Mouse (Mus musculus) liver, embryonic 13.5 days (tissue): Measurements from ENCODE around the gene Mtln. TPM values are rescaled to one million over a fixed set of nuclear protein-coding genes. Genes with fewer than 3 reads are reported as not detected.

Experiments used
- ATAC-seq: fragments of 200-750 bp; cut with Nextera tagmentation; 2 replicates; pipeline ENCODE4 v1.8.0; 2017; ENCODE audit warnings: low read depth, mild to moderate bottlenecking, moderate number of reproducible peaks, moderate library complexity
- DNase-seq: peaks from one replicate; pipeline ENCODE4 v3.0.0; 2022
- H3K27ac ChIP-seq: fragments of 300-500 bp; sonication (generic); 2 replicates; pipeline ENCODE4 v1.5.1; 2015; ENCODE audit warnings: moderate library complexity, mild to moderate bottlenecking, inconsistent platforms
- H3K27me3 ChIP-seq: fragments of 300-500 bp; sonication (generic); 2 replicates; pipeline ENCODE4 v1.6.1; 2015; ENCODE audit warnings: mild to moderate bottlenecking, inconsistent platforms
- H3K36me3 ChIP-seq: fragments of 300-500 bp; sonication (generic); 2 replicates; pipeline ENCODE4 v1.6.1; 2015; ENCODE audit warnings: mild to moderate bottlenecking, inconsistent platforms
- H3K4me1 ChIP-seq: fragments of 300-500 bp; sonication (generic); replicated peaks from 2 replicates; pipeline ENCODE4 v1.6.1; 2015; ENCODE audit warnings: inconsistent platforms
- H3K4me2 ChIP-seq: fragments of 300-500 bp; sonication (generic); 2 replicates; pipeline ENCODE4 v1.6.1; 2015; ENCODE audit warnings: inconsistent platforms, mild to moderate bottlenecking, moderate library complexity
- H3K4me3 ChIP-seq: fragments of 300-500 bp; sonication (generic); replicated peaks from 2 replicates; pipeline ENCODE4 v1.5.1; 2015; ENCODE audit warnings: mild to moderate bottlenecking, inconsistent platforms
- H3K9ac ChIP-seq: fragments of 300-500 bp; sonication (generic); 2 replicates; pipeline ENCODE4 v1.6.1; 2015; ENCODE audit warnings: mild to moderate bottlenecking, inconsistent platforms
- H3K9me3 ChIP-seq: fragments of 300-500 bp; sonication (generic); replicated peaks from 2 replicates; pipeline ENCODE4 v1.6.1; 2016; ENCODE audit warnings: inconsistent platforms
- WGBS: fragments of 180-500 bp; shearing (Covaris S2); methylation state at CpG from one replicate; pipeline ENCODE4 v1.1.7; 2015; ENCODE audit not compliant: insufficient replicate concordance; 5-methylcytosine and 5-hydroxymethylcytosine counted together
- polyA plus RNA-seq: library from polyadenylated mRNA; unstranded; fragments of >200 nt; fragmentation: Nextera tagmentation; extraction: Ambion mirVana; gene quantifications from 2 replicates; pipeline ENCODE4 v1.2.1, GENCODE M21; 2015

Gene Mtln
- polyA plus RNA-seq, 1 experiment from 2014 or later, result 27.1 TPM

DNA sequence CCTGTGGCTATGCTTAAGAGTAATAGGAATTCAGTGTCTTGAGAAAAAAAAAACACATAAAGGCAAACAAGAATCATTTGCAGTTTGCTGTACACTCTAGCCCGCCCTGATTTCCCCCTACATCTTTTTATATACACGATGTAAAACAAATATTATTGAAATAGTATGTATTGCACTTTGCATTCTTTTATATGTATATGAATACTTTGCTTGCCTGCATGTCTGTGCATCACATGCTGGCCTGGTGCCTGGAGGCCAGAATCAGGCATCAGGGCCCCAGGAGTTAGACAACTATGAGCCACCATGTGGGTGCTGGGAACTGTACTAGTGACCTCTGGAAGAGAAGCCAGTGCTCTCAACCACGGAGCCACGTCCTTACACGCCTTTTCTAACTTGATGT lies 5.1 kb downstream of the Mtln start:
- ATAC-seq (no peak), DNase-seq (no peak)
- Histone ChIP-seq H3K4me1 (peaks cover 43% of the 10 kb centered on the region), H3K4me3 (no peak overlapping the region), H3K27ac (no peak overlapping the region), H3K36me3 (no peaks in the 10 kb centered on the region), H3K27me3 (no peaks in the 10 kb centered on the region), H3K9me3 (no peaks in the 10 kb centered on the region), H3K9ac (no peak overlapping the region), H3K4me2 (no peak overlapping the region)
- 81% methylated on average over 5 of the region's 5 CpGs for whole genome bisulfite sequencing

DNA sequence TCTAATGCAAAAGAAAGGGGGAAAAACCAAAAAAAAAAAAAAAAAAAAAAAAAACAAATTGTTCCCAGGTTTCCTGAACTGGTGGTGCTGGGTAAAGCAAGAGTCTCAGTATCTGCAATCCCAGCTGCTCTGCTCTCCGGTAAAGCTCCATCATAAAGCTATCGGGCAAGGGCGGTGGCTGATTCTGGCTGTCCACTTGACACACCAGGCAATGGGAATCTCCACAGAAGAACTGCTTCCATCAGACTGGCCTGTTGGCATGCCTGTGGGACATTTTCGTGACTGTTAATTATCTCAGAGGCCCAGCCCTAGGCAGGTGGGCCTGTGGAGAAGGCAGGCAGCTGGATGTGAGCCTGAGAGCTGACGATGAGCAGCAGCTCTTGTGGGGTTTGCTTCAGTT lies 13.8 kb downstream of the Mtln start:
- H3K9me3 ChIP-seq, result no peaks in the 10 kb centered on the region
- no peak overlapping the region for H3K9ac ChIP-seq
- ATAC-seq (no peak), DNase-seq (no peak)
- no peaks in the 10 kb centered on the region for H3K36me3 ChIP-seq
- peaks cover 15% of the 10 kb centered on the region for H3K4me1 ChIP-seq
- no peaks in the 10 kb centered on the region for H3K27me3 ChIP-seq
- H3K4me2 ChIP-seq, result no peak overlapping the region
- WGBS, result 84% methylated on average over 5 of the region's 5 CpGs
- H3K4me3 ChIP-seq, result no peak overlapping the region
- H3K27ac ChIP-seq, result no peak overlapping the region

- no peak for DNase-seq
- H3K4me3 ChIP-seq, result no peak overlapping the region
- peaks cover 12% of the 10 kb centered on the region for H3K4me1 ChIP-seq
- 81% methylated on average over 3 of the region's 3 CpGs for WGBS
- no peak overlapping the region for H3K4me2 ChIP-seq
- H3K27me3 ChIP-seq, result no peaks in the 10 kb centered on the region
- no peak overlapping the region for H3K9ac ChIP-seq
- ATAC-seq, result no peak
- no peak overlapping the region for H3K27ac ChIP-seq
- no peaks in the 10 kb centered on the region for H3K9me3 ChIP-seq
- H3K36me3 ChIP-seq, result peaks cover 2% of the 10 kb centered on the region; the same call in 1 of the 2 replicates
Measured at GRCm38 (mm10) chr2:127775013-127775412, 17.3 kb downstream of the Mtln start.

DNA sequence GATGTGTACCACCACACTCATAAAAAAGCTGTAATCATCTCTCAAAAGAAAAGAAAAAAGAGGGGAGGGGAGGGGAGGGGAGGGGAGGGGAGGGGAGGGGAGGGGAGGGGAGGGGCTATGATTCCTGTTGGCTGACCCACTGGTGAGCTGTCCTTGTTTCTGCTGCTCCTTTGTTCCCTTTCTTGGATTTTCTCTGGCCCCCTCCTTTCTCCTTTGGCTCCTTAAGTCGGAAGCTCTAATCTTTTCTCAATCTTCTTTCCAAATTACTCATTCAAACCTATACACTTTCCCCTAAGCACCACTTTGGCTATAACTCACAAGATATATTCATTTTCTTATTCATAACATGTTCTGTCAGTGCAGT lies 17.7 kb downstream of the Mtln start:
- Histone ChIP-seq H3K4me3 (no peak overlapping the region), H3K36me3 (peaks cover 4% of the 10 kb centered on the region; the same call in 1 of the 2 replicates), H3K9ac (no peak overlapping the region), H3K4me2 (peak overlapping the region; percentile 60), H3K27me3 (no peaks in the 10 kb centered on the region), H3K4me1 (peaks cover 12% of the 10 kb centered on the region), H3K9me3 (no peaks in the 10 kb centered on the region), H3K27ac (peak overlapping the region; percentile 87)
- 32% methylated on average over 1 of the region's 1 CpGs for WGBS
- DNase-seq (no peak), ATAC-seq (no peak)

GRCm38 (mm10) chr2:127773938-127774577 lies 18.2 kb downstream of the Mtln start:
- Histone ChIP-seq H3K9me3 (no peaks in the 10 kb centered on the region), H3K9ac (peak overlapping the region; percentile 55), H3K4me3 (peak overlapping the region; percentile 45), H3K36me3 (peaks cover 4% of the 10 kb centered on the region; the same call in 1 of the 2 replicates), H3K27me3 (no peaks in the 10 kb centered on the region), H3K4me2 (peak overlapping the region; percentile 60), H3K4me1 (peaks cover 12% of the 10 kb centered on the region), H3K27ac (peak overlapping the region; percentile 87)
- ATAC-seq, result peak; percentile 96
- peak; percentile 25 for DNase-seq
- 42% methylated on average over 15 of the region's 15 CpGs for whole genome bisulfite sequencing

DNA sequence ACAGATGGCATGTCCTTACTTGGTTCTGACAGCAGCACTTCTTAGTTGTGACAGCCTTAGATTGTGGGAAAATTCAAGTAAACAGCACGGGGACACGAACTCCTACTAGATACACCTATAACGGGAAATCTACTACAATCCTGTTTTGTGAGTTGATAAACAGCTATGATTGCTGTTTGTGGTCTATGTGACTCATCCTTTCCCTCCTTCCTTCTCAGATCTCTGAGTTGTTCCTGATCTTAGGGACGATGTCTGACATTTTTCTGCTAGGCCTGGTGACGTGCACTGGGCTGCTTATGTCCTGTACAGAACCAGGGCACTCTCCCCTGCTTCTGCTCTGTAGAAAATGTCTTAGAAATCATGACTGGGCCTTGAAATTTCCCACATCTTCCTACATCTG lies 30.7 kb downstream of the Mtln start:
- Histone ChIP-seq H3K9me3 (no peaks in the 10 kb centered on the region), H3K4me2 (no peak overlapping the region), H3K27ac (no peak overlapping the region), H3K27me3 (no peaks in the 10 kb centered on the region), H3K36me3 (0 out of 2 replicates have a peak, but pooled peaks cover 5% of the 10 kb centered on the region), H3K4me1 (peaks cover 12% of the 10 kb centered on the region; the same call in 1 of the 2 replicates), H3K4me3 (no peak overlapping the region), H3K9ac (no peak overlapping the region)
- ATAC-seq (no peak), DNase-seq (no peak)
- 60% methylated on average over 5 of the region's 5 CpGs for WGBS

DNA sequence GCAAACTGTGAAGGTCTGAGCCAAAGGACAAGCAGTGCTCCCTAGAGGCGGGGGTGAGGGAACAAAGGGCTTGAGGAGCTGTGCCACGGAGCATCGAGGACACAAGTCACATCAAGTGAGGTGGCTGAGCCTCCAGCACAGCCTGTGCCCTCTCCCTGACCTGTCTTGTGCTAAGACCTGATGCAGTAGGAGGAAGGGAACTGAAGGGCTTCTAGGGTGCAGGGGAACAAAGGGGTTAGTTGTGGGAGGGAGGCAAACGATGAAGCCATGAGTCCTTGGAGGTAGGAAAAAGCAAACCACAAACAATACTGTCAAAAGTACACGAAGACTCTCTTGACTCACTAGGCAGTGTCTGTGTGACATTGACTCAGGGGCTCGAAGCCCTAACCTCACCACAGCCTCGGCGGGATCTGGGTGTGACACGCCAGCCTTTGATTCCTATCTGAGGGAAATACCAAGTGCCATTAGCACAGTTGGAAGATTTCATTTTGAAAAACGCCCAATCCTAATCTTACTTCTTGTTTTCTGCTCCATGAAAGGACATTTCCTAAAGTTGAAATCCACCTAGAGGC lies 31.8 kb downstream of the Mtln start:
- Histone ChIP-seq H3K27me3 (no peaks in the 10 kb centered on the region), H3K4me3 (no peak overlapping the region), H3K4me1 (peaks cover 12% of the 10 kb centered on the region; the same call in 1 of the 2 replicates), H3K4me2 (no peak overlapping the region), H3K9ac (no peak overlapping the region), H3K27ac (no peak overlapping the region), H3K9me3 (no peaks in the 10 kb centered on the region), H3K36me3 (0 out of 2 replicates have a peak, but pooled peaks cover 5% of the 10 kb centered on the region)
- ATAC-seq (no peak), DNase-seq (no peak)
- 43% methylated on average over 10 of the region's 10 CpGs for WGBS

GRCm38 (mm10) chr2:127760014-127760413 lies 32.3 kb downstream of the Mtln start:
- Histone ChIP-seq H3K9ac (no peak overlapping the region), H3K36me3 (0 out of 2 replicates have a peak, but pooled peaks cover 5% of the 10 kb centered on the region), H3K4me3 (no peak overlapping the region), H3K4me1 (peaks cover 12% of the 10 kb centered on the region; the same call in 1 of the 2 replicates), H3K27me3 (no peaks in the 10 kb centered on the region), H3K27ac (no peak overlapping the region), H3K4me2 (no peak overlapping the region), H3K9me3 (no peaks in the 10 kb centered on the region)
- ATAC-seq (no peak), DNase-seq (no peak)
- 72% methylated on average over 6 of the region's 6 CpGs for WGBS

- Histone ChIP-seq H3K4me1 (peaks cover 12% of the 10 kb centered on the region; the same call in 1 of the 2 replicates), H3K27me3 (no peaks in the 10 kb centered on the region), H3K4me3 (no peak overlapping the region), H3K36me3 (0 out of 2 replicates have a peak, but pooled peaks cover 5% of the 10 kb centered on the region), H3K4me2 (no peak overlapping the region), H3K9me3 (no peaks in the 10 kb centered on the region), H3K9ac (no peak overlapping the region), H3K27ac (no peak overlapping the region)
- ATAC-seq (no peak), DNase-seq (no peak)
- WGBS, result 59% methylated on average over 5 of the region's 5 CpGs
Measured at GRCm38 (mm10) chr2:127759157-127759880, 33.0 kb downstream of the Mtln start.

- H3K9me3 ChIP-seq, result no peaks in the 10 kb centered on the region
- no peaks in the 10 kb centered on the region for H3K27me3 ChIP-seq
- no peak overlapping the region for H3K4me3 ChIP-seq
- 0 out of 2 replicates have a peak, but pooled peaks cover 5% of the 10 kb centered on the region for H3K36me3 ChIP-seq
- no peak overlapping the region for H3K4me2 ChIP-seq
- peaks cover 12% of the 10 kb centered on the region; the same call in 1 of the 2 replicates for H3K4me1 ChIP-seq
- no peak overlapping the region for H3K9ac ChIP-seq
- DNase-seq, result no peak
- WGBS, result 41% methylated on average over 8 of the region's 8 CpGs
- ATAC-seq, result no peak
- no peak overlapping the region for H3K27ac ChIP-seq
Measured at GRCm38 (mm10) chr2:127757171-127757570, 35.1 kb downstream of the Mtln start.

- H3K9ac ChIP-seq, result no peak overlapping the region
- H3K4me1 ChIP-seq, result 0 out of 2 replicates have a peak, but pooled peaks cover under 1% of the 10 kb centered on the region
- no peak overlapping the region for H3K4me2 ChIP-seq
- no peak overlapping the region for H3K4me3 ChIP-seq
- H3K27ac ChIP-seq, result no peak overlapping the region
- WGBS, result 75% methylated on average over 4 of the region's 4 CpGs
- no peaks in the 10 kb centered on the region for H3K36me3 ChIP-seq
- H3K9me3 ChIP-seq, result no peaks in the 10 kb centered on the region
- ATAC-seq, result no peak
- no peak for DNase-seq
- H3K27me3 ChIP-seq, result no peaks in the 10 kb centered on the region
Measured at GRCm38 (mm10) chr2:127754113-127754512, 38.2 kb downstream of the Mtln start.
